Mouse (Mus musculus): ENCODE measurements around the gene Gm20388. TPM values are rescaled to one million over a fixed set of nuclear protein-coding genes. Genes with fewer than 3 reads are reported as not detected.

Gm20388 gene
- polyA plus RNA-seq, 2 experiments, result 8.5 TPM; not detected in 1

DNA sequence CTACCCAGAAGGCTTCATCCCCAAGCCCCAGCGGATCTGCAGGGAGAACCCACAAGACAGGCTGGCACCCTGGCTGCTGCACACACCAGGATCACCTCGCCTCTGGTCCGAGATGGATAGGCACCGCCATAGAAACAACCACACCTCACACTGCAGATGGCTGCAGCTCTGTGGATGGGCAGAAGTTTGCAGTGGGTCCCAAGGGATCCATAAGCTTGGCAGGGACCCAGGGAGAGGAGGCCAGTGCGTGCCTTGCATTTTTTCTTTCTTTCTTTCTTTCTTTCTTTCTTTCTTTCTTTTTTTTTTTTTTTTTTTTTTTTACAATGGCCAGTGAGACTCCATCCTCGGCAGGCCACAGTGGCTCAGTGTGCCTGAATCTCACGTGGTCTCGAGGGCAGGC lies 1360.9 kb downstream of the Gm20388 start:
- WGBS (ENCODE audit: insufficient replicate concordance), result 51% methylated on average over 8 of the region's 8 CpGs

DNA sequence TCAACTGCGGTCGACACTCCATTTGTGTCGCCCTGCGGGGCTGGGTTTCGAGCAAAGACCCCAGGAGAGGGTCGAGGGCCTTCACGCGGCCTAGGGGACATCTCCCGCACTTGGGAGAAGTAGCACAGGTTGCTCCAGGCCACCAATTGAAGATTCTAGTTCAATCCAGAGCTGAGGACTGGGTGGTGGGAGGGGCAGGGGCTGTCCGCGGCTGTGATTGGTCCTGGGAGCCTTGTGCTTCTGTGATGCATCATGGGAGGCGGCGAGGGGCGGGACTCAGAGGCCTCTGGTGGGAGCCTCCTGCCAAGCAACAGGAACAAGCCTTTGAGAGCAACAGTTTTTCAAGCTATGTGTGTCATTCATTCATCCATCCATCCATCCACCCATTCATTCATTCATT lies 1362.6 kb downstream of the Gm20388 start:
- DNase-seq (ENCODE audit: low read depth in 3 of 3, low spot score in 3 of 3) (no peak), ATAC-seq (ENCODE audit: insufficient read depth) (no peak)
- H3K4me3 ChIP-seq (ENCODE audit: insufficient read depth in 1 of 2, low read depth in 2 of 2, low read length in 2 of 2), result no peak overlapping the region
- no peaks in the 10 kb centered on the region for H3K36me3 ChIP-seq (replicated peaks; ENCODE audit: control insufficient read depth, insufficient read depth, low read depth)
- no peaks in the 10 kb centered on the region for H3K27me3 ChIP-seq (ENCODE audit: control insufficient read depth, insufficient read depth, low read length)
- TF ChIP-seq EP300 (IDR thresholded peaks at IDR 0.05; ENCODE audit: low read depth), result no peak
- no peak for TF ChIP-seq CTCF (IDR thresholded peaks at IDR 0.05; ENCODE audit: low read depth)
- H3K4me1 ChIP-seq (replicated peaks; ENCODE audit: control insufficient read depth in 2 of 2, insufficient read depth in 2 of 2, low read length in 1 of 2), result no peaks in the 10 kb centered on the region
- no peak overlapping the region for H3K27ac ChIP-seq
- 36% methylated on average over 14 of the region's 14 CpGs for WGBS (ENCODE audit: insufficient replicate concordance)
- no peaks in the 10 kb centered on the region for H3K9me3 ChIP-seq (ENCODE audit: control insufficient read depth, low read length)
- no peak overlapping the region for H3K4me2 ChIP-seq (ENCODE audit: low read depth)
- H3K9ac ChIP-seq (replicated peaks), result no peak overlapping the region

More for the DNA sequence above, 1360.9 kb downstream of the Gm20388 start:
- DNase-seq (ENCODE audit: low read depth in 3 of 3, low spot score in 3 of 3), result no peak
- H3K4me3 ChIP-seq (ENCODE audit: insufficient read depth in 1 of 2, low read depth in 2 of 2, low read length in 2 of 2), result no peak overlapping the region
- no peak overlapping the region for H3K9ac ChIP-seq (replicated peaks)
- TF ChIP-seq EP300 (IDR thresholded peaks at IDR 0.05; ENCODE audit: low read depth), result no peak
- TF ChIP-seq CTCF (IDR thresholded peaks at IDR 0.05; ENCODE audit: low read depth), result no peak
- no peak for ATAC-seq (ENCODE audit: insufficient read depth)
- H3K27ac ChIP-seq, result no peak overlapping the region
- H3K36me3 ChIP-seq (replicated peaks; ENCODE audit: control insufficient read depth, insufficient read depth, low read depth), result no peaks in the 10 kb centered on the region
- no peaks in the 10 kb centered on the region for H3K27me3 ChIP-seq (ENCODE audit: control insufficient read depth, insufficient read depth, low read length)
- H3K4me2 ChIP-seq (ENCODE audit: low read depth), result no peak overlapping the region
- no peaks in the 10 kb centered on the region for H3K4me1 ChIP-seq (replicated peaks; ENCODE audit: control insufficient read depth in 2 of 2, insufficient read depth in 2 of 2, low read length in 1 of 2)
- no peaks in the 10 kb centered on the region for H3K9me3 ChIP-seq (ENCODE audit: control insufficient read depth, low read length)

DNA sequence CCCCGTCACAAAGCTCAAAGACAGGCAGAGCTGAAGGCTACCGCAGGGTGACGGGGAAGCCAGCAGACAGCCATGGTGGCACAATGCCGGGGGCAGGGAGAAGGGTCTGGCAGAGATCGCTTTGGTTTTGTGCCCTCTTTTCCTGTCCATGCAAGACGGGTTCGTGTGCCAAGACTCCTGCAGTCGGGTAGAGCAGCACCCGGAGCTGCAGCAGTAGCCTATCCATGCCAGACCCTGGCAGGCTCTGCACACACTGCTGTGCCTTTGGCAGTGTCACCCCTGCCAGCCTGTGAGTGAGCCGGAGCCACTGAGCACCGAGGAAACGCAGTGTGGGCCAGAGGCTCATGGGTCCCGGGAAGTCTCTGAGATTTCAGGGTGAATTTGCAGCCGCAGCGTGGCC lies 1363.0 kb downstream of the Gm20388 start:
- WGBS (ENCODE audit: insufficient replicate concordance), result 65% methylated on average over 15 of the region's 15 CpGs
- H3K27me3 ChIP-seq (ENCODE audit: control insufficient read depth, insufficient read depth, low read length), result no peaks in the 10 kb centered on the region
- no peak overlapping the region for H3K4me2 ChIP-seq (ENCODE audit: low read depth)
- no peaks in the 10 kb centered on the region for H3K9me3 ChIP-seq (ENCODE audit: control insufficient read depth, low read length)
- no peak for TF ChIP-seq CTCF (IDR thresholded peaks at IDR 0.05; ENCODE audit: low read depth)
- TF ChIP-seq EP300 (IDR thresholded peaks at IDR 0.05; ENCODE audit: low read depth), result no peak
- no peak overlapping the region for H3K4me3 ChIP-seq (ENCODE audit: insufficient read depth in 1 of 2, low read depth in 2 of 2, low read length in 2 of 2)
- no peaks in the 10 kb centered on the region for H3K4me1 ChIP-seq (replicated peaks; ENCODE audit: control insufficient read depth in 2 of 2, insufficient read depth in 2 of 2, low read length in 1 of 2)
- no peak overlapping the region for H3K27ac ChIP-seq
- DNase-seq (ENCODE audit: low read depth in 3 of 3, low spot score in 3 of 3), result no peak
- no peaks in the 10 kb centered on the region for H3K36me3 ChIP-seq (replicated peaks; ENCODE audit: control insufficient read depth, insufficient read depth, low read depth)
- no peak for ATAC-seq (ENCODE audit: insufficient read depth)
- H3K9ac ChIP-seq (replicated peaks), result no peak overlapping the region

DNA sequence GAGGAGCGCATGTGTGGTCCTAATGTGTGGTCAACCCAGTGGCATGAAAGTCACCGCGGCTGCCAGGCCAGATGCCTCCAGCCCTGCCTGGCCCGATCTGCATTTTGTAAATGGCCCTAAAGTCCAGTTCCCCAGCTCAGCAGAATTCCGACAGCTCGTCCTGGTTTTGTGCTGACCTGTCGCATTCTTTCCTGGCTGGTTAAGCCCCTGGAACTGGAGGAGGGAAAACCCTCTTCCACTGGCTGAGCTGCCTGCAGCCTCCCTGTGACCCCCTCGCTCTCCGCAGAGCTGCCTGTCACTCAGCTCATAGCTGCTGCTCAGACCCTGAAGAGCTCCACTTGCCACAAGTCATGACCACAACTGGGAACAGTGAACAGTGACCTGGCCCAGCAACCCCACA lies 1369.8 kb downstream of the Gm20388 start:
- TF ChIP-seq EP300 (IDR thresholded peaks at IDR 0.05; ENCODE audit: low read depth), result no peak
- Histone ChIP-seq H3K9ac (replicated peaks) (no peak overlapping the region), H3K4me2 (ENCODE audit: low read depth) (no peak overlapping the region), H3K4me3 (ENCODE audit: insufficient read depth in 1 of 2, low read depth in 2 of 2, low read length in 2 of 2) (no peak overlapping the region), H3K9me3 (ENCODE audit: control insufficient read depth, low read length) (no peaks in the 10 kb centered on the region), H3K27ac (no peak overlapping the region), H3K4me1 (replicated peaks; ENCODE audit: control insufficient read depth in 2 of 2, insufficient read depth in 2 of 2, low read length in 1 of 2) (no peaks in the 10 kb centered on the region), H3K36me3 (replicated peaks; ENCODE audit: control insufficient read depth, insufficient read depth, low read depth) (no peaks in the 10 kb centered on the region), H3K27me3 (ENCODE audit: control insufficient read depth, insufficient read depth, low read length) (no peaks in the 10 kb centered on the region)
- WGBS (ENCODE audit: insufficient replicate concordance), result 60% methylated on average over 9 of the region's 9 CpGs
- DNase-seq (ENCODE audit: low read depth in 3 of 3, low spot score in 3 of 3), result no peak
- ATAC-seq (ENCODE audit: insufficient read depth), result no peak

DNA sequence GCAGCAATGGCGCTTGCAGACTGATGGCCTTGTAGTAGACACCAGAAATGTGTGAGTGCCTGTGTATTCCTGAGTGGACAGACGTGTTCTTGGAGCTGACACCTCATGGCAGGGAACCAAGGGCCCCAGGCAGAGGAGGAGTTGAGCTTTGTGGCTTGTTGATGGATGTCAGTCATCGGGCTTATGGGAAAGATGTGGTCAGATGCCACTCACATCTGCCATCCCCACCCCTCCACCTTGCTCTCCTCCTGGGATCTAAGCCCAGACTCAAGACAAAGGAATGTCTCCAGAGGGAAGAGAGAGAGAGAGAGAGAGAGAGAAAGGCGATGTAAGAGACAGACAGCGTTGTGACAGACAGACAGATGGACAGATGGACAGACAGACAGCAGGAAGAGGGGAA lies 1378.7 kb downstream of the Gm20388 start:
- no peak for ATAC-seq (ENCODE audit: insufficient read depth)
- 44% methylated on average over 5 of the region's 5 CpGs for WGBS (ENCODE audit: insufficient replicate concordance)
- TF ChIP-seq CTCF (IDR thresholded peaks at IDR 0.05; ENCODE audit: low read depth) (no peak), EP300 (IDR thresholded peaks at IDR 0.05; ENCODE audit: low read depth) (no peak)

More for the DNA sequence above, 1378.7 kb downstream of the Gm20388 start:
- no peak overlapping the region for H3K27ac ChIP-seq
- no peaks in the 10 kb centered on the region for H3K4me1 ChIP-seq (replicated peaks; ENCODE audit: control insufficient read depth in 2 of 2, insufficient read depth in 2 of 2, low read length in 1 of 2)
- H3K9ac ChIP-seq (replicated peaks), result no peak overlapping the region
- no peak overlapping the region for H3K4me2 ChIP-seq (ENCODE audit: low read depth)
- DNase-seq (ENCODE audit: low read depth in 3 of 3, low spot score in 3 of 3), result no peak
- H3K4me3 ChIP-seq (ENCODE audit: insufficient read depth in 1 of 2, low read depth in 2 of 2, low read length in 2 of 2), result no peak overlapping the region
- no peaks in the 10 kb centered on the region for H3K9me3 ChIP-seq (ENCODE audit: control insufficient read depth, low read length)
- H3K27me3 ChIP-seq (ENCODE audit: control insufficient read depth, insufficient read depth, low read length), result no peaks in the 10 kb centered on the region
- H3K36me3 ChIP-seq (replicated peaks; ENCODE audit: control insufficient read depth, insufficient read depth, low read depth), result no peaks in the 10 kb centered on the region

Data from liver, embryonic 14.5 days (tissue).